Mouse (Mus musculus) hindbrain, embryonic 15.5 days (tissue): Measurements from ENCODE around the gene Ganab. TPM values are rescaled to one million over a fixed set of nuclear protein-coding genes. Genes with fewer than 3 reads are reported as not detected.
A peak's percentile ranks its signal among the peaks of the same experiment; 100 is the strongest.

ENCODE experiments used
- ATAC-seq: fragments of 200-750 bp; cut with Nextera tagmentation; 2 replicates; pipeline ENCODE4 v1.8.0; 2017; ENCODE audit warnings: low read depth, moderate number of reproducible peaks, moderate TSS enrichment; ENCODE audit not compliant: low FRiP score
- H3K27ac ChIP-seq: fragments of 300-500 bp; sonication (generic); replicated peaks from 2 replicates; pipeline ENCODE4 v1.5.1; 2015; ENCODE audit warnings: mild to moderate bottlenecking, inconsistent platforms
- H3K27me3 ChIP-seq: fragments of 300-500 bp; sonication (generic); 2 replicates; pipeline ENCODE4 v1.6.1; 2015; ENCODE audit warnings: control low read depth, inconsistent platforms
- H3K36me3 ChIP-seq: fragments of 300-500 bp; sonication (generic); 2 replicates; pipeline ENCODE4 v1.6.1; 2015; ENCODE audit warnings: control low read depth, inconsistent platforms
- H3K4me1 ChIP-seq: fragments of 300-500 bp; sonication (generic); replicated peaks from 2 replicates; pipeline ENCODE4 v1.6.1; 2015; ENCODE audit warnings: control low read depth, inconsistent platforms
- H3K4me2 ChIP-seq: fragments of 300-500 bp; sonication (generic); 2 replicates; pipeline ENCODE4 v1.6.1; 2015; ENCODE audit warnings: moderate library complexity, mild to moderate bottlenecking, inconsistent platforms
- H3K4me3 ChIP-seq: fragments of 300-500 bp; sonication (generic); 2 replicates; pipeline ENCODE4 v1.5.1; 2015; ENCODE audit warnings: mild to moderate bottlenecking, inconsistent platforms
- H3K9ac ChIP-seq: fragments of 300-500 bp; sonication (generic); 2 replicates; pipeline ENCODE4 v1.6.1; 2015; ENCODE audit warnings: inconsistent platforms
- H3K9me3 ChIP-seq: fragments of 300-500 bp; sonication (generic); 2 replicates; pipeline ENCODE4 v1.6.1; 2016; ENCODE audit warnings: control low read depth, inconsistent platforms
- WGBS: fragments of 180-500 bp; shearing (Covaris S2); methylation state at CpG from one replicate; pipeline ENCODE4 v1.1.7; 2015; 5-methylcytosine and 5-hydroxymethylcytosine counted together
- polyA plus RNA-seq: library from polyadenylated mRNA; unstranded; fragments of >200 nt; fragmentation: Nextera tagmentation; extraction: Ambion mirVana; gene quantifications from 2 replicates; pipeline ENCODE4 v1.2.1, GENCODE M21; 2015

Gene Ganab
- polyA plus RNA-seq, 1 experiment from 2014 or later = 83.0 TPM

- WGBS = 2% methylated on average over 43 of the region's 50 CpGs
- ATAC-seq = peak; percentile 98
These were observed 22.3 kb downstream of the Ganab start, which contains the start of gene B3gat3 for GRCm38 (mm10) chr19:8920073-8920736. Gene B3gat3 (plus strand): TSS chr19:8920374.

DNA sequence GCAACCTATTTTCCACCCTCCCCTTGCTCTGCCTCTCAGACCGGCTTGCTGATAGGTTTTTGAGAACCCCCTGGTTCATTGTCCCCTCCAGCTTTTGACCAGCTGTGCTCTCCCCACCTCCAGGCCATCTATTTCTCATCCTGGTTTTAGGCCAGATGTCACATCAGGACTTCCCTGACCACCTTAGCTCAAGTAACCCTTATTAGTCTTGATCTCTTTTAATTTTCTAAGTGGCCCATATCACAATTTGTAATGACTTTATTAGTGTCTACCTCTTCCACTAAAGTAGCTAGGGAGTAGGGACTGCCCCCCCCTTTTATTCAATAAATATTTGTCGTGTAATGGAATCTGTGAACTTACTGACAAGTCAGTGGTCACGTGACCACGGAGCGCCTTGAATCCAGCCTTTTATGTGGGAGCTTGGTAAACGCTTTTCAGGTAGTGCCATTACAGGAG lies 23.0 kb downstream of the Ganab start:
- Histone ChIP-seq H3K4me3 (peak overlapping the region; percentile 99), H3K36me3 (peaks cover 15% of the 10 kb centered on the region)
- no peak for ATAC-seq

More at GRCm38 (mm10) chr19:8920073-8920736, 22.3 kb downstream of the Ganab start, which contains the start of gene B3gat3:
- peaks cover 21% of the 10 kb centered on the region for H3K4me1 ChIP-seq
- peak within 1 kb of the TSS; percentile 82 for H3K9ac ChIP-seq
- H3K4me2 ChIP-seq = peak within 1 kb of the TSS; percentile 83
- H3K27ac ChIP-seq = peak within 1 kb of the TSS; percentile 93
- peaks cover 18% of the 10 kb centered on the region for H3K36me3 ChIP-seq
- H3K4me3 ChIP-seq = peak within 1 kb of the TSS; percentile 99
- H3K9me3 ChIP-seq = no peaks in the 10 kb centered on the region
- no peaks in the 10 kb centered on the region for H3K27me3 ChIP-seq

DNA sequence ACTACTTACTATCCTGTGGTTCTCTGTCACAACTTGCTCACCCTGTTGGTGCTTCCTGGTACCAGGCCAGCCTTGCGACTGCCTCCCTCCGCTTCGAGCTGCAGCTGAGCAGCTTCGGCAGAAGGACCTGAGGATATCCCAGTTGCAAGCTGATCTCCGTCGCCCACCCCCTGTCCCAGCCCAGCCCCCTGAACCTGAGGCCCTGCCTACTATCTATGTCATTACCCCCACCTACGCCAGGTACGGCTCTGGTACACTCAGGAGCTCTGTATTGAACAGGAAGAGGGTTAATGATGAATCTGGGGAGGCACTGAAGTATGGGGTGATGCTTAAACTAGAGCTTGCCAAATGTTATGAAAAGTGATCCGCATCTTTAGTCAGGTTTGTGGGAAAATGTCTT lies 23.9 kb downstream of the Ganab start:
- Histone ChIP-seq H3K4me2 (peak overlapping the region; percentile 83), H3K9me3 (no peaks in the 10 kb centered on the region), H3K9ac (no peak overlapping the region), H3K4me3 (peak overlapping the region; percentile 99; the same call in 1 of the 2 replicates), H3K4me1 (peaks cover 21% of the 10 kb centered on the region), H3K27me3 (no peaks in the 10 kb centered on the region), H3K27ac (no peak overlapping the region), H3K36me3 (peaks cover 10% of the 10 kb centered on the region)
- no peak for ATAC-seq
- 86% methylated on average over 9 of the region's 9 CpGs for WGBS

More for the DNA sequence above, 23.0 kb downstream of the Ganab start:
- H3K27ac ChIP-seq = peak overlapping the region; percentile 93
- peak overlapping the region; percentile 82 for H3K9ac ChIP-seq
- peaks cover 21% of the 10 kb centered on the region for H3K4me1 ChIP-seq
- WGBS = 2% methylated on average over 6 of the region's 6 CpGs
- H3K27me3 ChIP-seq = no peaks in the 10 kb centered on the region
- H3K9me3 ChIP-seq = no peaks in the 10 kb centered on the region
- H3K4me2 ChIP-seq = peak overlapping the region; percentile 83

DNA sequence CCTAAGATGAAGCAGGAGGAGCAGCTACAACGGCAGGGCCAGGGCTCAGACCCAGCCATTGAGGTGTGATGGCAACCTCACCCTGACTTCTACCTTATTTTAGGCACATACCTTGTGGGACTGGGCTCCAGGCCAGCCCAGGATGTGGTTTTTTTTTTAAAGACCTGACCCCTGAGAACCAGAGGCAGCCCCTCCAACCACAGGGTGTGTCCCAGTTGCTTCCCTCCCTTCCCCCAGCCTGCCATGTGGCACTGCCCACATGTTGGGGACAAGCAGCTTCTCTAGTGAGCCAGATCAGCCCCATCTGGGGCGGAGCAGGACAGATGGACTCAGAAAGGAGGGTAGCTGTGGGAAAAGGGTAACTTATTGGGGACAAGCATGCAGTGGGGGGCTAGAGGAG lies 28.9 kb downstream of the Ganab start:
- Histone ChIP-seq H3K4me2 (no peak overlapping the region), H3K4me3 (no peak overlapping the region), H3K27ac (no peak overlapping the region), H3K9me3 (no peaks in the 10 kb centered on the region), H3K9ac (no peak overlapping the region), H3K36me3 (peaks cover 19% of the 10 kb centered on the region), H3K27me3 (no peaks in the 10 kb centered on the region; the same call in 1 of the 2 replicates), H3K4me1 (peaks cover 23% of the 10 kb centered on the region)
- 90% methylated on average over 2 of the region's 2 CpGs for WGBS
- ATAC-seq = no peak

DNA sequence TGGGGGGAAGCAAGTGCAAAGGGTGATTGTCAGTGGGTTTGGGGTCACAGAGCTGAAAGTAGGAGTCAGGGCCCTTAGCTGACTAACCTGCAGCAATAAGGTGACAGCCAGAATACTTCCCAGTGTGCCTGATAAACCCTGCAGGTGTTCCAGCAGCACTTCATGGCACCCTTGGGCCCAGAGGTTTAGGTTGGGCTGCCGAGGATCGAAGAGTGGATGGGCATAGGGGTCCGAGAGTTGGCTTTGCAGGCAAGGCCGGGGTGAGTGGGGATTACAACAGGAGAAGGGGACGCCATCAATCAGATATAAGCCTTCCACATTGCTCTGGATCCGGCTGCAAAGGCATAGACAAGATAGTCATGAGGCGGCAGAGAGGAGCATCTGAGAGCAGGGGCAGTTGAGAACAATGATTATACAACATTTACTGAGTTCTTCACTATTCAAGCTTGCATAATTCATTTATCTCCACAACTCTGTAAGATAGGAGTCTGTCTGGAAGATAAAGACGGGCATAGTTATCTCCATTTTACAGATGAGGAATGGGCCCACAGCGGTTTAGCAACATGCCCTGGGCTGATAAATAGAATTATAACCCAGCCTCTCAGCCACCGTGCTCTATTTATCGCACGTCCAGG lies 30.1 kb downstream of the Ganab start:
- Histone ChIP-seq H3K4me2 (no peak overlapping the region), H3K27ac (no peak overlapping the region), H3K9me3 (no peaks in the 10 kb centered on the region), H3K4me3 (no peak overlapping the region), H3K9ac (no peak overlapping the region), H3K36me3 (peaks cover 19% of the 10 kb centered on the region), H3K27me3 (no peaks in the 10 kb centered on the region; the same call in 1 of the 2 replicates), H3K4me1 (peaks cover 20% of the 10 kb centered on the region)
- 90% methylated on average over 12 of the region's 12 CpGs for WGBS
- no peak for ATAC-seq

- WGBS = 17% methylated on average over 16 of the region's 16 CpGs
- Histone ChIP-seq H3K9me3 (no peaks in the 10 kb centered on the region), H3K27me3 (no peaks in the 10 kb centered on the region; the same call in 1 of the 2 replicates), H3K27ac (peak overlapping the region; percentile 61; the same call in 1 of the 2 replicates), H3K4me2 (peak overlapping the region; percentile 78), H3K36me3 (peaks cover 19% of the 10 kb centered on the region), H3K4me3 (peak overlapping the region; percentile 57), H3K9ac (peak overlapping the region; percentile 53), H3K4me1 (peaks cover 18% of the 10 kb centered on the region)
- peak; percentile 40 for ATAC-seq
These were observed 30.9 kb downstream of the Ganab start for GRCm38 (mm10) chr19:8928689-8929223.

DNA sequence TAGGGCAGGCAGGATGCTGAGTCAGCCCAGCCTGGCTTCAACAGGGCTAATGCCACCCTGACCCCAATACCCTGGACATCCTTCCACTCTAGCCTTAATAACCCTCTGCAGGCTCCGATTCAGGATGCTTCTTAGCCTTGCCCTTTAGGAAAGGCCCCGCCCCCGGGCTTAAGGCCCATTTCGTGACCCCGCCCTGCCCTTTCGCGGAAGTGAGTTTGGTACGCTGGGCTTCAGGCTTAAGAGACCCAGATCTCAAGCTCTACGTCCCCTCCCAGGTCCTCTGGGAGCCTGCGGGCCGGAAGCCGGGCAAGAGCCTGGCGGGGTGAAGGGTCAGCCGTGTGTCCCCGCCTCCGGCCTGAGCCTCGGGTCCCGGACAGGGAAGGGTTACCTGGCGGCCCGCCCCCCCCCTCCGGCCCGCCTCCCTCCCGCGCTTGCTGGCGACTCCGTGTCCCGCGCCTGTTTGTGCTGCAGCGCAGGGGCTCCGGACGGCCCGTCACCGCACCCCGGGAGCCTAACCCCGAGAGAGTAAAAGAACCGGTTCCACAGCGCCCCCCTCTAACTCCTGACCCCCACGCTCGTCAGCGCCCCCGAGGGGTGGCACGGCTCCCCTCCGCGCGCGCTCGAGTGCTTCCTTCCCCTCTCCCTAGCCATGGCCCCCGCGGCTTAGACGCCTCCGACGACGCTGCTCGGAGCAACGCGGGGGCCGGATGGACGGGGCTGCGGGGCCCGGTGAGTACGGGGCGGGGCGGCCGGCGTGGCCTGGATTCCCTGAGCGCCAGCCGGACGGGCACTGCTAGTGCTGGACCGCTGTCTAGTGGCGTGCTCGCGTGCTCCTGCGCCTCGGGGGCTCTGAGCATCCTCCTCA lies 31.6 kb downstream of the Ganab start, which contains the start of the genes Rom1 and Eml3:
Rom1 (minus strand) TSS at position 133 of the 865 bp plus-strand sequence.
Eml3 (plus strand) TSS at position 329 of the 865 bp plus-strand sequence.
- H3K36me3 ChIP-seq = peaks cover 19% of the 10 kb centered on the region
- H3K27me3 ChIP-seq = no peaks in the 10 kb centered on the region; the same call in 1 of the 2 replicates
- peak within 1 kb of the TSS; percentile 57 for H3K4me3 ChIP-seq
- ATAC-seq = peak; percentile 70
- WGBS = under 1% methylated on average over 59 of the region's 74 CpGs
- H3K27ac ChIP-seq = peak within 1 kb of the TSS; percentile 61; the same call in 1 of the 2 replicates
- H3K4me2 ChIP-seq = peak within 1 kb of the TSS; percentile 78
- no peaks in the 10 kb centered on the region for H3K9me3 ChIP-seq
- H3K9ac ChIP-seq = peak within 1 kb of the TSS; percentile 53
- H3K4me1 ChIP-seq = peaks cover 18% of the 10 kb centered on the region

GRCm38 (mm10) chr19:8930117-8930516 lies 32.2 kb downstream of the Ganab start:
- peaks cover 19% of the 10 kb centered on the region for H3K36me3 ChIP-seq
- peak overlapping the region; percentile 53 for H3K9ac ChIP-seq
- no peaks in the 10 kb centered on the region for H3K9me3 ChIP-seq
- H3K4me1 ChIP-seq = peaks cover 18% of the 10 kb centered on the region
- no peaks in the 10 kb centered on the region; the same call in 1 of the 2 replicates for H3K27me3 ChIP-seq
- 19% methylated on average over 11 of the region's 11 CpGs for WGBS
- peak overlapping the region; percentile 78 for H3K4me2 ChIP-seq
- H3K27ac ChIP-seq = 0 out of 2 replicates have a peak overlapping the region, but pooled peaks have one; percentile 61
- peak overlapping the region; percentile 57 for H3K4me3 ChIP-seq
- 0 out of 2 replicates have a peak, but pooled peaks have one; percentile 1 for ATAC-seq

DNA sequence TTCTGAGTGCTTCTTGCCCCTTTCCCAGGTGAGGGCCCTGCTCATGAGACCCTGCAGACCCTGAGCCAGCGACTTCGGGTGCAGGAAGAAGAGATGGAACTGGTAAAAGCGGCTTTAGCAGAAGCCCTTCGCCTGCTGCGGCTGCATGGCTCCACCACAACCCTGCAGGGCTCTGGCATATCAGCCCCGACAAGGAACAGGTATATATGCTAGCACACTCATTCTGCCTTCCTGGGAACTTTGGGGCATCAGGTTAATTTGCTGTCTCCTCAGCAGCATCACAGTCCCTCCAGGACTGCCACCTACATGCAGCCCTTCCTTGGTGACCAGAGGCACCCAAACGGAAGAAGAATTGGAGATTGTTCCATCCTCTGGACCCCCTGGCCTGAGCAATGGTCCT lies 32.9 kb downstream of the Ganab start:
- no peaks in the 10 kb centered on the region; the same call in 1 of the 2 replicates for H3K27me3 ChIP-seq
- no peak for ATAC-seq
- H3K4me2 ChIP-seq = peak overlapping the region; percentile 78; the same call in 1 of the 2 replicates
- WGBS = 90% methylated on average over 7 of the region's 7 CpGs
- no peaks in the 10 kb centered on the region for H3K9me3 ChIP-seq
- H3K27ac ChIP-seq = no peak overlapping the region
- H3K9ac ChIP-seq = no peak overlapping the region
- peaks cover 18% of the 10 kb centered on the region for H3K4me1 ChIP-seq
- H3K4me3 ChIP-seq = no peak overlapping the region
- H3K36me3 ChIP-seq = peaks cover 18% of the 10 kb centered on the region

DNA sequence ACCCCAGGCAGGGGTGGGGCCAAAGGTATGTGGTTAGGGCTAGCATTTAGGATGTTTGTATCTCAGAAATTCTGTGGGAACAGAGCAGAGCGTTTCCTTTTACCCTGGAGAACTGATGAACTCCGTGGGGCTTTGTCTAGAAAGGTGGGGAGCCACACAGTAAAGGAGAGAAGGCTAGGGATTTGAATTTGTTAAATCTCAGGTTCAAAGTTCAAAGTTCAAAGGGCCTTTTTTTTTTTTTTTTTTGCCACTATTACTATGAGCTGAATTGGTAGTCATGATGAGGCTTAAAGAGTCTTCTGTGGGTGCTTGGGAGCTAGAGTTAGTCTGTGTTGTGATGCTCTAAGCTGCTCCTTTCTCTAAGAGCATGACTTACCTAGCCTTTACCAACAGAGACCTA lies 38.9 kb downstream of the Ganab start:
- Histone ChIP-seq H3K4me3 (no peak overlapping the region), H3K27me3 (no peaks in the 10 kb centered on the region), H3K9me3 (no peaks in the 10 kb centered on the region), H3K9ac (no peak overlapping the region), H3K36me3 (0 out of 2 replicates have a peak, but pooled peaks cover 2% of the 10 kb centered on the region), H3K4me2 (no peak overlapping the region), H3K4me1 (peaks cover 12% of the 10 kb centered on the region), H3K27ac (no peak overlapping the region)
- WGBS = 84% methylated on average over 2 of the region's 2 CpGs
- ATAC-seq = no peak
